Mouse (Mus musculus): ENCODE measurements around the gene Emc8. TPM values are rescaled to one million over a fixed set of nuclear protein-coding genes. Genes with fewer than 3 reads are reported as not detected.

Gene Emc8
- total RNA-seq, 2 experiments from 2014 or later = 28.0 to 28.1 TPM

Other genes starting within 250 kb of the Emc8 start
- 1 to 10 TPM; 1.0 to 1.3 TPM for gene Gins2, start 79.3 kb downstream of the Emc8 start, total RNA-seq (2021)
- gene 1190005I06Rik, start 20.9 kb downstream of the Emc8 start, total RNA-seq (2021) = under 1 TPM; 0.67 to 0.70 TPM
- not detected for gene Gm27021, start 494 bp downstream of the Emc8 start, total RNA-seq (2021)
- gene Cox4i1, start 351 bp downstream of the Emc8 start, total RNA-seq (2021) = 1,000 to 10,000 TPM; 1,728 to 1,814 TPM
- gene Irf8, start 67.8 kb upstream of the Emc8 start, total RNA-seq (2021) = 1 to 10 TPM; 3.9 to 5.0 TPM

Measured in gastrocnemius, postnatal 25 days (tissue).